Mouse (Mus musculus): Measurements from ENCODE around the gene Tbc1d30.

Tbc1d30 gene

GRCm38 (mm10) chr10:121313049-121313448, 38.0 kb downstream of the Tbc1d30 start:
- no peak for DNase-seq (ENCODE audit: low spot score)

- DNase-seq (ENCODE audit: low spot score) = no peak
Measured at GRCm38 (mm10) chr10:121310511-121311221, 40.4 kb downstream of the Tbc1d30 start.

- DNase-seq (ENCODE audit: low spot score) = no peak
Measured at GRCm38 (mm10) chr10:121309801-121310510, 41.1 kb downstream of the Tbc1d30 start.

- DNase-seq (ENCODE audit: low spot score) = no peak
Measured at GRCm38 (mm10) chr10:121309123-121309655, 41.9 kb downstream of the Tbc1d30 start.

GRCm38 (mm10) chr10:121305441-121305840, 45.6 kb downstream of the Tbc1d30 start:
- no peak for DNase-seq (ENCODE audit: low spot score)

- no peak for DNase-seq (ENCODE audit: low spot score)
Measured at GRCm38 (mm10) chr10:121303559-121303958, 47.5 kb downstream of the Tbc1d30 start.

GRCm38 (mm10) chr10:121301868-121302267, 49.2 kb downstream of the Tbc1d30 start:
- DNase-seq (ENCODE audit: low spot score) = no peak

GRCm38 (mm10) chr10:121300659-121301058, 50.4 kb downstream of the Tbc1d30 start:
- DNase-seq (ENCODE audit: low spot score) = no peak

GRCm38 (mm10) chr10:121297054-121297701, 53.9 kb downstream of the Tbc1d30 start:
- DNase-seq (ENCODE audit: low spot score) = no peak

- DNase-seq (ENCODE audit: low spot score) = no peak
Measured at GRCm38 (mm10) chr10:121294471-121294870, 56.6 kb downstream of the Tbc1d30 start.

- no peak for DNase-seq (ENCODE audit: low spot score)
Measured at GRCm38 (mm10) chr10:121293829-121294228, 57.2 kb downstream of the Tbc1d30 start.

- DNase-seq (ENCODE audit: low spot score) = no peak
Measured at GRCm38 (mm10) chr10:121291272-121291917, 59.7 kb downstream of the Tbc1d30 start.

- no peak for DNase-seq (ENCODE audit: low spot score)
Measured at GRCm38 (mm10) chr10:121290682-121291078, 60.4 kb downstream of the Tbc1d30 start.

GRCm38 (mm10) chr10:121289970-121290681, 61.0 kb downstream of the Tbc1d30 start:
- no peak for DNase-seq (ENCODE audit: low spot score)

GRCm38 (mm10) chr10:121282926-121283325, 68.2 kb downstream of the Tbc1d30 start:
- no peak for DNase-seq (ENCODE audit: low spot score)

GRCm38 (mm10) chr10:121282436-121282835, 68.6 kb downstream of the Tbc1d30 start:
- no peak for DNase-seq (ENCODE audit: low spot score)

- DNase-seq (ENCODE audit: low spot score) = no peak
Measured at GRCm38 (mm10) chr10:121280943-121281342, 70.1 kb downstream of the Tbc1d30 start.

- DNase-seq (ENCODE audit: low spot score) = no peak
Measured at GRCm38 (mm10) chr10:121277022-121277471, 74.0 kb downstream of the Tbc1d30 start.

- DNase-seq (ENCODE audit: low spot score) = no peak
Measured at GRCm38 (mm10) chr10:121274964-121275363, 76.1 kb downstream of the Tbc1d30 start.

- DNase-seq (ENCODE audit: low spot score) = no peak
Measured at GRCm38 (mm10) chr10:121271002-121271401, 80.1 kb downstream of the Tbc1d30 start.

GRCm38 (mm10) chr10:121268771-121269170, 82.3 kb downstream of the Tbc1d30 start:
- DNase-seq (ENCODE audit: low spot score) = no peak

Measured in urinary bladder, postnatal 10 days (tissue).